15 mouse cellular contexts compared by ENCODE assay signal in the genomic region with DNA sequence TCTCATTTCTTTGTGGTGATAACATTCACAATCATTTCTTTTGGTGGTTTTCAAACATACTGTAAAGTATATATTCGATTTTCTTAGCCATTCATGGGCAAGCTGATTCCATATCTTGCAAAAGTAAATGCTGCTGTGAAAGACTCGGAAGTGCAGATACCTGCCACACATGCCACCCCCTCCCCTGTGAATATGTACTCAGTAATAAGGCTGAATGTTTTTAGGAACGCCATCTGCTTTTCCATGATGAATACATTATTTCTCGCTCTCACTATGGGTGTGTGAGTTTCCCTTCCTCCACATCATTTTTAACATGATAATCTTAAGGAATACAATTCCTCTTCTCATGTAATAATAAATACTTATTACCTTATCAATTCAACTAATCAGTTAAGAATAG.
"Had no signal": no experiment of that assay in that cellular context is flagged by ENCODE, and none has a peak within 500 bp of the region (broad histone marks: within the 10 kb centered on the region; RNA-seq: fewer than 3 reads in every experiment).

No protein-coding gene starts in this region.

- DNase-seq: gastrocnemius, postnatal 10 days; gastrocnemius, postnatal 25 days; heart, adult 18-20 months; heart, postnatal 10 days; heart, postnatal 4 days; kidney, adult 18-20 months; kidney, adult 8-10 months; kidney, postnatal 10 days; kidney, postnatal 25 days; kidney, postnatal 4 days; liver had no signal

- ATAC-seq: hindbrain, embryonic 16.5 days; inflammation-experienced regulatory T-cells, adult 6 months; intestine, embryonic 15.5 days; intestine, postnatal 0 days had no signal
